Mouse (Mus musculus): ENCODE data around the gene Olfr1380. TPM values are rescaled to one million over a fixed set of nuclear protein-coding genes. Genes with fewer than 3 reads are reported as not detected.
"Not testable (repeated sequence)": the region's sequence is repeated elsewhere in the genome, so short reads cannot be mapped to it uniquely, and the experiment has no call there.

The Olfr1380 gene
- polyA plus RNA-seq, 1 experiment from 2014 or later, result not detected

- H3K27ac ChIP-seq; H3K36me3 ChIP-seq (ENCODE audit: inconsistent target); H3K79me2 ChIP-seq (ENCODE audit: inconsistent target); H3K4me3 ChIP-seq (ENCODE audit: inconsistent target): not testable (repeated sequence)
- 3% methylated on average over 44 of the region's 52 CpGs for WGBS (ENCODE audit: missing documents)
Measured at GRCm38 (mm10) chr11:49609868-49610824, 53.5 kb downstream of the Olfr1380 start.

- H3K36me3 ChIP-seq (ENCODE audit: inconsistent target); H3K27ac ChIP-seq; H3K79me2 ChIP-seq (ENCODE audit: inconsistent target); H3K4me3 ChIP-seq (ENCODE audit: inconsistent target): not testable (repeated sequence)
- WGBS (ENCODE audit: missing documents), result 100% methylated on average over 2 of the region's 3 CpGs
Measured at GRCm38 (mm10) chr11:49611349-49611748, 54.7 kb downstream of the Olfr1380 start.

DNA sequence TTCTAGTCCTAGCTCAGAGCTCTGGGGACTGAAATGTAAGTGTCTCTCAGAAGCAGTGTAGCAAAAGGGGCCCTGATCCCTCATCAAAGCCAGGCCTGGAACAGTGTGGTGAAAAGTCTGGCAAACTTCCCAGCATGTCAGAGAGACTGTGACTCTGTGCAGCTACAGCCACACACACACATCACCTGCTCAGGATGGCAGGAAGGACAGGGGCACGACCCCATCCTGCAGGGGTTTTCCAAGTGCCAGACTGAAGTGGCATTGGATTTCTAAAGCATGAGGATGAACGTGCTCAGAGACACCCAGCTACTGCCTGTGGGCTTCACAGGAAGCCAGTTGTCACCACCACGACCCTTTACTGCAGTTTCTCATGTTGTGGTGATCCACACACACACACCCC lies 55.5 kb downstream of the Olfr1380 start:
- H3K79me2 ChIP-seq (ENCODE audit: inconsistent target), result no peaks in the 10 kb centered on the region

GRCm38 (mm10) chr11:49613349-49613748 lies 56.7 kb downstream of the Olfr1380 start:
- no peaks in the 10 kb centered on the region for H3K79me2 ChIP-seq (ENCODE audit: inconsistent target)
- no peaks in the 10 kb centered on the region for H3K36me3 ChIP-seq (ENCODE audit: inconsistent target)
- WGBS (ENCODE audit: missing documents), result 5% methylated on average over 9 of the region's 10 CpGs
- H3K4me3 ChIP-seq (ENCODE audit: inconsistent target), result no peak overlapping the region
- H3K27ac ChIP-seq, result no peak overlapping the region

More for the DNA sequence above, 55.5 kb downstream of the Olfr1380 start:
- Histone ChIP-seq H3K4me3 (ENCODE audit: inconsistent target) (no peak overlapping the region), H3K27ac (no peak overlapping the region), H3K36me3 (ENCODE audit: inconsistent target) (no peaks in the 10 kb centered on the region)
- 8% methylated on average over 2 of the region's 3 CpGs for WGBS (ENCODE audit: missing documents)

Other genes starting within 250 kb of the Olfr1380 start
- not detected in 3 replicates for gene Olfr1391, start 234.1 kb upstream of the Olfr1380 start, polyA plus RNA-seq (2018)
- gene Olfr1390, start 221.7 kb upstream of the Olfr1380 start, polyA plus RNA-seq (2018), result not detected in 3 replicates
- gene Olfr1389, start 133.8 kb upstream of the Olfr1380 start, polyA plus RNA-seq (2018), result not detected in 3 replicates
- gene Olfr1388, start 120.3 kb upstream of the Olfr1380 start, polyA plus RNA-seq (2018), result not detected in 3 replicates
- gene Olfr1387, start 101.5 kb upstream of the Olfr1380 start, polyA plus RNA-seq (2018), result not detected in 3 replicates
- not detected in 3 replicates for gene Olfr1386, start 91.8 kb upstream of the Olfr1380 start, polyA plus RNA-seq (2018)
- not detected in 3 replicates for gene Olfr1385, start 67.8 kb upstream of the Olfr1380 start, polyA plus RNA-seq (2018)
- not detected in 3 replicates for gene Olfr1384, start 50.2 kb upstream of the Olfr1380 start, polyA plus RNA-seq (2018)
- not detected in 3 replicates for gene Olfr1383, start 37.2 kb upstream of the Olfr1380 start, polyA plus RNA-seq (2018)
- not detected in 3 replicates for gene Olfr1382, start 28.6 kb upstream of the Olfr1380 start, polyA plus RNA-seq (2018)
- not detected in 3 replicates for gene Olfr1381, start 13.4 kb upstream of the Olfr1380 start, polyA plus RNA-seq (2018)
- 0.03 to 0.32 TPM (median 0.10 TPM) in 3 replicates for gene Flt4, start 52.4 kb downstream of the Olfr1380 start, polyA plus RNA-seq (2018)
- not detected in 3 replicates for gene Scgb3a1, start 106.7 kb downstream of the Olfr1380 start, polyA plus RNA-seq (2018)
- 24.6 to 40.8 TPM (median 29.3 TPM) in 3 replicates for gene Cnot6, start 155.8 kb downstream of the Olfr1380 start, polyA plus RNA-seq (2018)
- not detected in 3 replicates for gene Gfpt2, start 237.3 kb downstream of the Olfr1380 start, polyA plus RNA-seq (2018)